Comparison of ENCODE assay signal across 18 mouse cellular contexts in genomic region chr14:120770579-120770978, GRCm38 (mm10).
"Had no signal": no experiment of that assay in that cellular context is flagged by ENCODE, and none has a peak within 500 bp of the region (broad histone marks: within the 10 kb centered on the region; RNA-seq: fewer than 3 reads in every experiment).

No protein-coding gene starts in this region.

- ATAC-seq: liver, postnatal 0 days; lung, postnatal 0 days had no signal

- H3K4me2 ChIP-seq: limb, embryonic 12.5 days; limb, embryonic 15.5 days; liver, embryonic 11.5 days; lung, embryonic 14.5 days; neural tube, embryonic 12.5 days; neural tube, embryonic 15.5 days had no signal

- H3K27ac ChIP-seq: limb, embryonic 12.5 days; limb, embryonic 15.5 days; liver, embryonic 14.5 days; macrophage; neural tube, embryonic 12.5 days; neural tube, embryonic 15.5 days had no signal

- H3K9me3 ChIP-seq: limb, embryonic 12.5 days; limb, embryonic 15.5 days; neural tube, embryonic 12.5 days; neural tube, embryonic 15.5 days had no signal

- H3K4me3 ChIP-seq: limb, embryonic 12.5 days; limb, embryonic 15.5 days; neural tube, embryonic 12.5 days; neural tube, embryonic 15.5 days had no signal

- H3K27me3 ChIP-seq: limb, embryonic 12.5 days; limb, embryonic 15.5 days; neural tube, embryonic 12.5 days; neural tube, embryonic 15.5 days had no signal

- H3K36me3 ChIP-seq: limb, embryonic 12.5 days; limb, embryonic 15.5 days; neural tube, embryonic 12.5 days; neural tube, embryonic 15.5 days had no signal

- H3K4me1 ChIP-seq: limb, embryonic 12.5 days; limb, embryonic 15.5 days; neural tube, embryonic 12.5 days; neural tube, embryonic 15.5 days had no signal

- H3K9ac ChIP-seq: limb, embryonic 12.5 days; limb, embryonic 15.5 days; liver, embryonic 14.5 days; liver, postnatal 0 days; lung, embryonic 14.5 days; neural tube, embryonic 12.5 days; neural tube, embryonic 15.5 days had no signal

- DNase-seq: kidney, adult 8-10 months; kidney, postnatal 14 days; kidney, postnatal 4 days; left cerebral cortex, postnatal 4 days; liver, postnatal 0 days; lung, embryonic 14.5 days; midbrain, embryonic 14.5 days; thymus, adult 2 months; thymus, postnatal 14 days; thymus, postnatal 4 days had no signal
